Mouse (Mus musculus) MEL (cell line): Measurements from ENCODE around the gene Nkx2-9. TPM values are rescaled to one million over a fixed set of nuclear protein-coding genes. Genes with fewer than 3 reads are reported as not detected.

Experiments used
- DNase-seq: peaks from one replicate; pipeline ENCODE4 v3.0.0; 2011; ENCODE audit warnings: low read depth, low spot score
- H3K27ac ChIP-seq: 2 replicates; pipeline ENCODE4 v1.5.1; 2012; ENCODE audit warnings: low read depth, mild to moderate bottlenecking, control low read depth, low read length, moderate library complexity; ENCODE audit not compliant: control insufficient read depth
- H3K27me3 ChIP-seq, 2 experiments: fragments of 150-350 bp in 1 of 2; sonication (generic) in 1 of 2; 2 replicates each; pipeline ENCODE4 v1.6.1; 2012; ENCODE audit warnings: low read length in 2 of 2, mild to moderate bottlenecking in 2 of 2, improper control_type of control experiment in 1 of 2, moderate library complexity in 1 of 2; ENCODE audit not compliant: insufficient read depth in 2 of 2, control insufficient read depth in 1 of 2
- H3K36me3 ChIP-seq, 2 experiments: 2 replicates each; pipeline ENCODE4 v1.6.1; 2012 to 2014; ENCODE audit warnings: low read length in 2 of 2, improper control_type of control experiment in 1 of 2, inconsistent platforms in 1 of 2, mild to moderate bottlenecking in 1 of 2; ENCODE audit not compliant: insufficient read depth in 2 of 2, control insufficient read depth in 1 of 2
- H3K4me1 ChIP-seq, 2 experiments: fragments of 150-350 bp in 1 of 2; sonication (generic) in 1 of 2; 2 replicates each; pipeline ENCODE4 v1.6.1; 2012; ENCODE audit warnings: low read length in 2 of 2, improper control_type of control experiment in 1 of 2, mild to moderate bottlenecking in 1 of 2; ENCODE audit not compliant: insufficient read depth in 2 of 2, control insufficient read depth in 1 of 2
- H3K4me3 ChIP-seq, 2 experiments: fragments of 150-350 bp in 1 of 2; sonication (generic) in 1 of 2; 2 replicates each; pipeline ENCODE4 v1.5.1; 2012; ENCODE audit warnings: low read depth in 2 of 2, low read length in 2 of 2, mild to moderate bottlenecking in 2 of 2, moderate library complexity in 2 of 2, control low read depth in 1 of 2, improper control_type of control experiment in 1 of 2; ENCODE audit not compliant: control insufficient read depth in 1 of 2, insufficient read depth in 1 of 2
- H3K79me2 ChIP-seq: 2 replicates; pipeline ENCODE4 v1.6.1; 2012; ENCODE audit warnings: mild to moderate bottlenecking, low read length, moderate library complexity; ENCODE audit not compliant: control insufficient read depth, poor library complexity, insufficient read depth
- H3K9ac ChIP-seq: 2 replicates; pipeline ENCODE4 v1.6.1; 2012; ENCODE audit warnings: low read depth, mild to moderate bottlenecking, control low read depth, low read length, moderate library complexity; ENCODE audit not compliant: control insufficient read depth, poor library complexity, severe bottlenecking
- H3K9me3 ChIP-seq: fragments of 150-350 bp; sonication (generic); replicated peaks from 2 replicates; pipeline ENCODE4 v1.6.1; 2012; ENCODE audit warnings: mild to moderate bottlenecking, low read length, improper control_type of control experiment, moderate library complexity; ENCODE audit not compliant: insufficient read depth
- BHLHE40 ChIP-seq: IDR thresholded peaks from 2 replicates; pipeline ENCODE4 v1.6.1; 2012; ENCODE audit warnings: low read depth, mild to moderate bottlenecking, inconsistent platforms, low read length, improper control_type of control experiment, borderline replicate concordance
- CHD1 ChIP-seq: IDR thresholded peaks from 2 replicates; pipeline ENCODE4 v1.6.1; 2012; ENCODE audit warnings: low read depth, mild to moderate bottlenecking, inconsistent platforms, low read length, improper control_type of control experiment
- CHD2 ChIP-seq: IDR thresholded peaks from 2 replicates; pipeline ENCODE4 v1.6.1; 2011; ENCODE audit warnings: low read length, improper control_type of control experiment
- ELF1 ChIP-seq: IDR thresholded peaks from 2 replicates; pipeline ENCODE4 v1.6.1; 2014; ENCODE audit warnings: low read depth, mild to moderate bottlenecking, inconsistent platforms, low read length, improper control_type of control experiment, moderate library complexity
- ETS1 ChIP-seq: IDR thresholded peaks from 2 replicates; pipeline ENCODE4 v1.6.1; 2012; ENCODE audit warnings: low read depth, mild to moderate bottlenecking, inconsistent platforms, low read length, improper control_type of control experiment, moderate library complexity
- GABPA ChIP-seq: IDR thresholded peaks from 2 replicates; pipeline ENCODE4 v1.6.1; 2012; ENCODE audit warnings: low read depth, mild to moderate bottlenecking, inconsistent platforms, low read length, improper control_type of control experiment, moderate library complexity
- GATA1 ChIP-seq: IDR thresholded peaks from 2 replicates; pipeline ENCODE4 v1.6.1; 2011; ENCODE audit warnings: low read depth, low read length, improper control_type of control experiment
- JUND ChIP-seq: IDR thresholded peaks from 2 replicates; pipeline ENCODE4 v1.6.1; 2011; ENCODE audit warnings: low read depth, mild to moderate bottlenecking, improper control_type of control experiment, low read length
- KAT2A ChIP-seq: conservative IDR thresholded peaks from 2 replicates; pipeline ENCODE4 v1.6.1; 2012; ENCODE audit warnings: low read depth, low read length, improper control_type of control experiment, inconsistent platforms
- MAZ ChIP-seq: IDR thresholded peaks from 2 replicates; pipeline ENCODE4 v1.6.1; 2012; ENCODE audit warnings: low read depth, mild to moderate bottlenecking, inconsistent platforms, low read length, improper control_type of control experiment
- POLR2A ChIP-seq, 2 experiments: IDR thresholded peaks; 2 replicates each; pipeline ENCODE4 v1.6.1; 2011 to 2012; ENCODE audit warnings: low read length in 2 of 2, mild to moderate bottlenecking in 2 of 2, control low read depth in 1 of 2, improper control_type of control experiment in 1 of 2, low read depth in 1 of 2, moderate library complexity in 1 of 2; ENCODE audit not compliant: control insufficient read depth in 1 of 2, insufficient read depth in 1 of 2, poor library complexity in 1 of 2
- POLR2AphosphoS2 ChIP-seq: IDR thresholded peaks from 2 replicates; pipeline ENCODE4 v1.6.1; 2011; ENCODE audit warnings: low read length, improper control_type of control experiment
- POLR2AphosphoS5 ChIP-seq: IDR thresholded peaks from 2 replicates; pipeline ENCODE4 v1.6.1; 2012; ENCODE audit warnings: low read depth, borderline replicate concordance, mild to moderate bottlenecking, inconsistent platforms, low read length, moderate library complexity, mixed read lengths
- SMC3 ChIP-seq: IDR thresholded peaks from 2 replicates; pipeline ENCODE4 v1.6.1; 2011; ENCODE audit warnings: low read depth, low read length, improper control_type of control experiment
- TCF12 ChIP-seq: IDR thresholded peaks from 2 replicates; pipeline ENCODE4 v1.6.1; 2014; ENCODE audit warnings: low read depth, mild to moderate bottlenecking, inconsistent platforms, low read length, improper control_type of control experiment, moderate library complexity
- UBTF ChIP-seq: IDR thresholded peaks from 2 replicates; pipeline ENCODE4 v1.6.1; 2012; ENCODE audit warnings: low read depth, mild to moderate bottlenecking, inconsistent platforms, low read length, improper control_type of control experiment, moderate library complexity, borderline replicate concordance; ENCODE audit not compliant: insufficient read depth
- USF2 ChIP-seq, 2 experiments: IDR thresholded peaks; 2 replicates each; pipeline ENCODE4 v1.6.1; 2011 to 2012; ENCODE audit warnings: improper control_type of control experiment in 2 of 2, low read length in 2 of 2, borderline replicate concordance in 1 of 2, inconsistent platforms in 1 of 2, low read depth in 1 of 2, mild to moderate bottlenecking in 1 of 2; ENCODE audit not compliant: insufficient read depth in 1 of 2
- ZKSCAN1 ChIP-seq: IDR thresholded peaks from 2 replicates; pipeline ENCODE4 v1.6.1; 2012; ENCODE audit warnings: low read depth, mild to moderate bottlenecking, inconsistent platforms, low read length, improper control_type of control experiment, moderate library complexity
- ZNF384 ChIP-seq: IDR thresholded peaks from 2 replicates; pipeline ENCODE4 v1.6.1; 2012; ENCODE audit warnings: low read depth, mild to moderate bottlenecking, inconsistent platforms, low read length, improper control_type of control experiment
- polyA plus RNA-seq, 2 experiments: library from polyadenylated mRNA; stranded (reverse) in 1 of 2; unstranded in 1 of 2; fragments of >175 nt in 1 of 2; fragments of >200 nt in 1 of 2; gene quantifications; 2 replicates each; pipeline versions ENCODE4 v1.2.1 to v1.2.4; 2012; ENCODE audit warnings: low replicate concordance in 2 of 2, low read depth in 1 of 2; ENCODE audit not compliant: insufficient read length in 2 of 2, insufficient read depth in 1 of 2, missing spikeins in 1 of 2
- total RNA-seq: library from RNA; depleted of rRNA; stranded (reverse); fragments of 300-350 nt; gene quantifications from 2 replicates; pipeline ENCODE4 v1.2.3, GENCODE M21; 2012

Nkx2-9 gene
- total and polyA plus RNA-seq, 3 experiments, result not detected

DNA sequence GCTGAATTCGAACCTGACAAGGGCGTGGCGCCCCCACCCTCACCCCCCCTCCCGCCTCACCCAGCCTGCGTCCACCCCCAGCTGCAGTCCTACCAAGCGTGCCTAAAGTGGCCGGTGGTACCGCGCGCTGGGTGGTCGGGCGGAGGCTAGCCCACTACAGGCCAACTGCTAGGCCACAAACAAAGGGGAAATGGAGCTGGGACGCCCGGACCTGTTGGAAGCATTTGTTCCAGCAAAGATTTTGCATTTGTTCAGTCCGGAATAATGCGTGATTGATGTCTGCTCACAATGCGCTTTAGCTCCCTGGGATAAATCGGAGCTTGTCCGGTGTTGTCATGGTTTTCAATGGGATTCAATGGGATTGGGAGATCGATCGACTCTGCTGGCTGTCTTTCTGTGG lies 1.4 kb upstream of the Nkx2-9 start:
- Histone ChIP-seq H3K4me3 (no peak overlapping the region), H3K9me3 (no peaks in the 10 kb centered on the region), H3K27me3 (peaks cover 4 to 8% of the 10 kb centered on the region in 2 experiments), H3K9ac (no peak overlapping the region), H3K4me1 (no peaks in the 10 kb centered on the region), H3K36me3 (no peaks in the 10 kb centered on the region), H3K27ac (no peak overlapping the region), H3K79me2 (no peaks in the 10 kb centered on the region)
- no peak for TF ChIP-seq ELF1
- TF ChIP-seq GATA1, result no peak
- no peak for TF ChIP-seq KAT2A
- TF ChIP-seq ZNF384, result no peak
- no peak for TF ChIP-seq SMC3
- no peak for DNase-seq

DNA sequence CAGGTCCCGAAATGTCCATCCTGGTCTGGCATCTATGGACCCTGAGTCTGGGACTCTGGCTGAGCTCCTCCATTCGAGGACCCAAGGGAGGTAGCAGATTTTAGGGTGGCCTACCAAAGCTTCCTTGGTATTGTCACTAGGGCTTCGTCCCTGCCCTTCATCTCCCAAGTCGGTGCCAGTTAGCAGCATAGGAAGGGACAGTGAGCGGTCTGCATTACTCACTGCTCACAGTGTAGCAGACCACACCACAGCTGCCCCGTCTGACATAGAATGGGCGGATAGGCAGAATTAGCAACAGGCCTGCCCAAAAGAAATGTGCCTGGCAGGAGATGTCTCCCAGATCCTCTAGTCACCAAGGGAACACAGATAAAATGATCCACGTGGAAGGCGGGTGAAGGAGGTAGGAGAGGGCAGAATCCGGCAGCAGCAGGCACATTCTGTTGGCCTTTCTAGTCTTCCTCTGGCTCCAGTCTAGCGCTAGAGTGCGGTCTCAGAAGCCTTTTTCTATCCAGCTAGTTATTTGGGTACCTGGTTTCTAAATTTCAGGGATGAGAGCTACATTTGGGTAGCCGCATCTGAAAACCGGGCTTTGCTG lies 929 bp upstream of the Nkx2-9 start:
- H3K9me3 ChIP-seq, result no peaks in the 10 kb centered on the region
- H3K27me3 ChIP-seq, result peaks cover 2 to 8% of the 10 kb centered on the region in 2 experiments; a peak in 3 of 4 replicates
- no peaks in the 10 kb centered on the region for H3K4me1 ChIP-seq
- H3K36me3 ChIP-seq, result no peaks in the 10 kb centered on the region
- TF ChIP-seq GABPA (no peak), CHD2 (no peak), POLR2A (IDR thresholded peaks at IDR 0.05; ENCODE audit: control insufficient read depth in 1 of 2, insufficient read depth in 1 of 2, low read depth in 1 of 2, low read length in 2 of 2, poor library complexity in 1 of 2) (no peak), CHD1 (no peak), ZKSCAN1 (no peak), ZNF384 (no peak), UBTF (no peak), MAZ (no peak), POLR2AphosphoS5 (no peak), JUND (no peak), TCF12 (no peak), ETS1 (no peak), BHLHE40 (no peak), POLR2AphosphoS2 (no peak), USF2 (IDR thresholded peaks at IDR 0.05; ENCODE audit: borderline replicate concordance in 1 of 2, insufficient read depth in 1 of 2, low read depth in 1 of 2, low read length in 2 of 2) (no peak)
- DNase-seq, result no peak
- H3K79me2 ChIP-seq, result no peaks in the 10 kb centered on the region
- H3K27ac ChIP-seq, result no peak overlapping the region
- no peak overlapping the region for H3K4me3 ChIP-seq
- H3K9ac ChIP-seq, result no peak overlapping the region
